Comparison of ENCODE assay signal across 7 mouse cellular contexts in the genomic region with DNA sequence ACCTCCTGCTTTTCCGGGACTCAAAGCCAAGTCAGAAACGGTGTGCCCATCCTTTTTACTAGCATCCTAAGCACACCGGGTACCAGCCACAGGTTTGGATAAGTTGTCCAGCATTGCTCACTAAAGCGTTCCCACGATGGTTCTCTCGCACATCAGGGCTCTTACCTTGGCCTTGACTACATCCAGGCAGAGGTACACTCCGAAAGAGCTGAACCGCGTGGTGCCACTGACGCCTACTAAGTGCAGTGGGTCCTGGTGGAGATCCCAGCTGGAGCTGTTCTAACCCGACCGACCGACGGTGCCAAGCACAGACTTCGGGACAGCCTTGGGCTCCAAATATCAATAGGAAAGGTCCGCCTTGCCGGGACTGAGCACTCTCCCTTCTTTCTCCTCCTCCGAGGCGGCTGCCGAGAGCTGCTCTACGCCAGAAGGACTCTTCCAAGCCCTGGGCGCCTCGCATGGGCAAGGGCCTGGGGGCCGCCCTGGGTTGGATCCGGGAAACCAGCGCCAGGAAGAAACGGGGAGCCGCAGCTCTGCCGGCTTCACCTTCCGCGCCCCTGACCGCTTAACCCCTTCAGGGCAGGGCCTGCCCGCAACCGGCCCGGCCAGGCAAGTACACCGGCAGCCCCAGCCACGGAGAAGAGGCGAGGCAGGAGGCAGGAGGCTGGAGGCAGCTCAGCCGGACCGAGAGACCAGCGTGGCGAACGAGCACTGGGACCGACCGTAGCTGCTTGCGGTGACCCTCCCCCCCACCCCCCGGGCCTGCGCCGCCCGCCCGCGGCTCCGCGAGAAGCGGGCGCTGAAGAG. TPM values are rescaled to one million over a fixed set of nuclear protein-coding genes. Genes with fewer than 3 reads are reported as not detected.
DNase-seq lines count a peak whose midpoint lies in the region; ATAC-seq lines count a peak whose summit lies in the region.

No protein-coding gene starts in this region.

- no peaks in the 10 kb centered on the region for H3K36me3 ChIP-seq in hindbrain, embryonic 13.5 days

- peak; percentile 47; the same call in 1 of the 2 replicates for ATAC-seq in hindbrain, embryonic 13.5 days (ENCODE audit: low FRiP score)

- DNase-seq in adipocyte (ENCODE audit: low spot score) = peak; percentile 64
- peak; percentile 47 for DNase-seq in cerebellum, adult 8-10 months
- peak; percentile 27 to 45 for DNase-seq in frontal cortex, postnatal 14 days (ENCODE audit: low spot score in 2 of 2)
- peak; percentile 57 for DNase-seq in left cerebral cortex, postnatal 4 days
- peak; percentile 41 for DNase-seq in mesoderm, embryonic 11.5 days (ENCODE audit: low read depth, low spot score)
- DNase-seq in skeletal muscle tissue, adult 2 months (ENCODE audit: low read depth, low spot score) = peak; percentile 7

- peak overlapping the region; percentile 93 for H3K4me3 ChIP-seq in hindbrain, embryonic 13.5 days

- H3K27ac ChIP-seq in hindbrain, embryonic 13.5 days = peak overlapping the region; percentile 97

- H3K4me2 ChIP-seq in hindbrain, embryonic 13.5 days = peak overlapping the region; percentile 71

- intact Hi-C loops in left cerebral cortex, postnatal 4 days (cut with DNase I) = loop anchor here (2.0 to 5.0 kb wide), 3 partner anchors 120 to 1500 kb away; no protein-coding TSS in a partner anchor

- under 1% methylated on average over 49 of the region's 56 CpGs for WGBS in hindbrain, embryonic 13.5 days

- H3K27me3 ChIP-seq in hindbrain, embryonic 13.5 days = no peaks in the 10 kb centered on the region

- H3K4me1 ChIP-seq in hindbrain, embryonic 13.5 days (replicated peaks) = peaks cover 46% of the 10 kb centered on the region

- H3K9ac ChIP-seq in hindbrain, embryonic 13.5 days = peak overlapping the region; percentile 98

- H3K9me3 ChIP-seq in hindbrain, embryonic 13.5 days = no peaks in the 10 kb centered on the region

RNA-seq across cellular contexts. Expression of a gene that starts 0.8 kb away (rescaled TPM):
- polyA plus RNA-seq in hindbrain, embryonic 13.5 days (2015; fragmentation: Nextera tagmentation; extraction: Ambion mirVana) = 12.7 and 13.2 TPM in 2 replicates
- 100 to 1,000 TPM; 122 to 123 TPM for total RNA-seq in left cerebral cortex, postnatal 4 days (2021)

Comparison
In these comparisons a context has a peak if more than half of its experiments do, and no peak if none do; other contexts are left out.
1. Peak in every context shown above with its lines: DNase-seq, ATAC-seq, H3K4me3 ChIP-seq and H3K27ac ChIP-seq.
2. DNase-seq: peak in every context shown above with its lines; median percentile 64 in adipocyte; 57 in left cerebral cortex, postnatal 4 days; 47 in cerebellum, adult 8-10 months; 41 in mesoderm, embryonic 11.5 days; 36 in frontal cortex, postnatal 14 days; 7 in skeletal muscle tissue, adult 2 months.